Mouse (Mus musculus) kidney, adult 8-10 months (tissue): ENCODE results near the gene Adam10.

ENCODE experiments used
- DNase-seq, 2 experiments: peaks; one replicate each; pipeline ENCODE4 v3.0.0; 2022

Adam10 gene

DNA sequence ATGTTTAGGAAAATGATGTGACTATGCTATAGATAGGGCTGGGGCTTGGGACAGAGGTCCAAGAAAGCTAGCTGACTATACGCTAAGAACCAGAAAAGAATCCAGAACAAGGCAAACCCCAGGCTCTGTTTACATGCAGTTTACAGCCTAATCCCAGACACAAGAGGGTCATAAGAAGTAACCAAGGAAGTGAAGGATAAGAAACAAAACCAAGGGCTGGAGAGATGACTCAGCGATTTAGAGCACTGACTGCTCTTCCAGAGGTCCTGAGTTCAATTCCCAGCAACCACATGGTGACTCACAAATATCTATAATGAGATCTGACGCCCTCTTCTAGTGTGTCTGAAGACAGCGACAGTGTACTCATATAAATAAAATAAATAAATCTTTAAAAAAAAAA, 3.7 kb upstream of the Adam10 start:
- no peak for DNase-seq

DNA sequence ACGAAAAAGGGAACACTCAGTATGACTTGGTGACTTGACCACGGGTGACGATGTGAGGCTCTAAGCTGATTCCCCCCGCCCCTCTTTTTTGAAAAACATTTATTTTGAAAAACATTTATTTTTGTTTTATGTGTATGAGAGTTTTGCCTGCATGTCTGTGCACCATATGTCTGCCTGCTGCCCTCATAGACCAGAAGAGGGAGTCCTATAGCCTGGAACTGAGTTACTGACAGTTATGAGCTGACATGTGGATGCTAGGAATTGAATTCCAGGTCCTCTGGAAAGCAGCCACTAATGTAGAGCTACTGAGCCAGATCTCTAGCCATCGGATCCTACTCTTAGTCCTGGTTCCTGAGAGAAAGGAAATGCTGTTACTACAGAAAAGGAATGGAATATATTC, 2.8 kb upstream of the Adam10 start:
- no peak for DNase-seq

DNA sequence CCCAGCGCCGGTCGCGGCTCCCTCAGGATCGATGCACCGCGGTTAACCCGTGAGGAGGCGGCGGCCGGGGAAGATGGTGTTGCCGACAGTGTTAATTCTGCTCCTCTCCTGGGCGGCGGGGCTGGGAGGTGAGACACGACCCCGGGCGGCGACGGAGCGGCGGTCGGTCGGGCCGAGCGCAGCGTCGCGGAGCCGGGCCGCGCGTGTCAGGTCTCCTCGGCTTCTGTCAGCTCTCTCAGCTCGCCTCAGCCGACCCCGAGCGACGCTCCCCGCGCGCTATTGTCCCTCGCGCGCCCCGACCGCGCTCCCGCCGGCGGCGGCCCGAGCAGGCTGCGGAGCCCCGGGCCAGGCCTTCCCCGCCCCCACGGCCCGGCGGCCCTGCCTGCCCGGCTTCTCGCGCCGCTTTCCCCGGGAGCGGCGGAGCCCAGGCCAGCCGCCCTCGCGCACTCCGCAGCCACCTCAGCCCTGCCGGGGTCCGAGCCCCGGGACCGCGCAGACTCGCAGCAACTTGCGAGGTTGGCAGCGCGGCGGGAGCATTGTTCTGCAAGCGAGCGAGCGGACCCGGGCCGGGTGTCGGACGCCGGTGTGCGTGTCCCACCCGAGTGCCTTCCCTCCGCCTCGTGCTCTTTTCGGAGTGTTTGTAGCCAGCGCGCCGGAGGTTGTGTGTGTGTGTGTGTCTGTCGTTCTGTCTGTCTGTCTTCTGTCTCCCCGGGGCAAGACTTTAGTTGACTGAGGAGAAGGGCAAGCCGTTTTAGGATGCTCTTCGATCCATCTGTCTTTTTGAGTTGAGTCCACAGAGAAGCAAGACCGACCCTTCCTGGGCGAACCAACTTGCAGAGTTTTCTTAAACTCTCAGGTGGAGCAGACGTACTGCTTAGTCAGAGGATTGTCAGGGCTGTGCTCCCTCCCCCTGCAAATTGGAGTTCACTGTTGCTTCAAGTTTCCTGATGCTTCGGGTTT, 615 bp downstream of the Adam10 start:
- peak; percentile 27 to 31 for DNase-seq

DNA sequence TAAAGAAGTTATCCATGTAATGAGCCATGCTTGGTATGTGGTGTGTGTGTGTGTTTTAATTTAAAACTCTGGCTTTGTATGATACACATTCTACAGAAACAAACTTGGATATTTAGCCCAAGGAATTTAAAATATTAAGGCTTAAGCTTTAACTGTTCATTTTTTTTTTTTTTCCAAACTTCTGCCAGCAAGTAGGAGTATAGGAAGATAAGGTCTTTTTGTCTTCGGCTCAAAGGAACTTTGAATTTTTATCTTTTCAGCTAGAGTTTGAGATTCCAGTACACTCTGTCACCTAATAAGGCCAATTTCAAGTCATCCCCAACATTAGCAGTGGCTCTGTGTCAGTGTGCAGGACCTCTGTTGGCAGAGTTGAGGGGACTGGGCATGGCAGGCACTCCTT, 3.4 kb downstream of the Adam10 start:
- no peak for DNase-seq

DNA sequence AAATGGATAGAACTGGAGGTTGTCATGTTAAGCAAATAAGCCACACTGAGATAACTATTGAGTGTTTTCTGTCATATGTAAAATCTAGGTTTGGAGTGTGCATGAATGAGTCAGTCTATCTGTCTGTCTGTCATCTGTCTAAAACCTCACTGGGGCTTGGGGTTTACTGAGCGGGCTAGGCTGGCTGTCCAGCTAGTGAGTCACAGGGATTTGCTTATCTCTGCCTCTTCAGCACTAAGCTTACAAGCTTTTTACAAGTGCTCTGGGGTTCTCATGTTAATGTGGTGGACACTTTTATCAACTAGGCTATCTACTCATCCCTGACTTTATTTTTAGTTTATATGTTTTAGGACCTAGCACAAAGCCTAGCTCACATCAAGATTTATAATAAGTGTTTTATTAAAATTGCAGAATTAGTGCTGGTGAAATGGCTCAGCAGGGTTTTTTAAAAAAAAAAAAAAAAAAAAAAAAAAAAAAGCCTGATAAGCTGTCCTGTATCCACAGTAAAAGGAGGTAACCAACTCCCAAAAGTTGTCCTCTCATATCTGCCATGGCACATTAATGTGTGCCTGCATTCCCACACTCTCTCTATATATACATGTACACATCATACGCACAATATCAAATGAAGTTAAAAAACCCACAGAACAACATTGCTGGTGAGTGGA, 9.6 kb downstream of the Adam10 start:
- DNase-seq, result no peak

DNA sequence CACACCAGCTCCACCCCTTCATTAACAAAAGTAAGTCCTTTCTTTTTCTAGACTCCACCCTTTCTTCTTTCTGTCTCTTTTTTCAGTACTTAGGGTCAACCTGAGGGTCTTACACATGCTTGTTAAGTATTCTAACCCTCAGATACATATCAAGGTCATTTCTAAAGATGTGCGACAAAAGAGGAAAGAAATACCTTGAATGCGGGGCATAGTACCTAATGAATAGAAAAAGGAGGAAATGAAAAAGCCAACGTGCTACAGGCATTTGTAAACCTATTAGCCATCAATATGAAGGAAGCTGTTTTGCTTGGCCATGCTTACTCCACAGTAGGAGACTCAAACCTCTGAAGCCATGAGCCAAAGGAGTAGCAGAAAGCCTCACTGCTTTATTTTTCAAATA, 11.1 kb downstream of the Adam10 start:
- DNase-seq, result no peak

DNA sequence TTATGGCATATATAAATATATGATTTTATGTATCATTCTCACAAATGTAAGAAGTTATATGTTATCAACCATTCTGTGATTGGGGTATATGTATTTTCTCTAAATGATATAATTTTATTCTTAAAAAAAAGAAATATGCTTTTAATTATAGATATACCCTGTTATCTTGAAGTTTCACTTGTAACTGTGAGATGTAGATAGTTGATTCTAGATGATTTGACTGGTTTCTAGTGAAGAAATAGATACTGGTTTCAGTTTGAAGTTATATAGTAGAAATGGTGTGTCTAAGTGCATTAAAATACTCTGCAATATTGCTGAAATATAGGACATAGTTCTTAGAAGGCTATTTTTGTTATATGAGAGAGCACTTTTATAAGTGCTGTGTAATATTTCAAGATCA, 11.8 kb downstream of the Adam10 start:
- no peak for DNase-seq

DNA sequence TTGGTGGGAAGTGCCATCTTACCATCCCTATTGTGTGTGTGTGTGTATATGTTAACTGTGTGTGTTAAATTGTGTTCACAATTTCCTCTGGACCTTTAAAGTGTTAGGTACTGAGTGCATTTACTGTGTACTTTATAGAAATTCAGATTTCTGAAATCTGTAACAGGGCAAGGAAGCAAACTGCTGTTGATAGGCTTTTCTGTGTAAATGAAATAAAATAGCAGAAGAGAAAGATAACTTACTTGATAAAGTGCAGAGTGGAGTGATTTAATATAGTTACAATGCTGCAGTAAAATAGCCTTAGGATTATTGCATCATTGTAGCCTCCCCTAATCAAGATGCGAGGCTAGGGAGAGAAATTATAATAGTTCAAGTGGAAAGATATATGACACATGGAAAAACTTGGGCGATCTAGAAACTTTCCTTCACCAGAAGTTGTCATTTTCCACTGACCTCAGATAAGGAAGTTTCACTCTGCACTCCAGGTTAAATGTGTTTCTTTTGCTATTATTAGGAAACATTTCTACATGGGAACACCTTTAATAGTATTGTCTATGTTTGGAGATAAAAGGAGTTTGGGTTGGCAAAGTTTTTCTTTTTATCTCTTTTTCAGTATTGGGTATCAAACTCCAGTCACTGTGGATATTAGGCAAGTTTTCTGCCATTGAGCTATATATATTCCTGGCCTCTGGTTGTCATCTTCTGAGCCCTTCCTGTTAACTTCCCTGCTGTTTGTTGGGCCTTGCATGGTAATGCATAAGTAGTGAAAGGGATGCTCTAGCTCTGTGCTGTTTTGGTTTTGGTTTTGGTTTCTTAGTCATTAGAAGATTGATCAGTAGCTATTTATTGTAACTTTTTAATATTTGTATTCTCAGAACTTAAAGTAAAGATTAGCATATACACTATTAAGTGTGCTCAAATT, 13.2 kb downstream of the Adam10 start:
- DNase-seq, result no peak

DNA sequence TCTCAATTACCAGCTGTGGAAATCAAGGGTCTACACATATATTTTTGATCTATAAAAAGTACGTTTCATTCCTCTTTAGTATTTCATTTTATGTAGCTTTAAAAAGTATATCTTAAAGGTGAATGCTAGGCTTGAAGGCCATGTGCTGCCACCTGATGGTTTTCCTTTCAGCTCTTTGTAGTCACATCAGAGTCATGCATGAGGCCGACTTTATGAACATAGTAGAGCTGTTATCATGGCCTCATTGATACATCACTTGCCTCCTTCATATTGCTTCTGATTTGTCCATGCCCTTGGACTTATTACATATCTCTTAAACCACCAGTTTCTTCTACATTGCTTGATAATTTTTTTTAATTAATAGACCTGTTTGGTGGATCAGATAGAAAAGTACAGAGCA, 16.9 kb downstream of the Adam10 start:
- DNase-seq, result no peak

DNA sequence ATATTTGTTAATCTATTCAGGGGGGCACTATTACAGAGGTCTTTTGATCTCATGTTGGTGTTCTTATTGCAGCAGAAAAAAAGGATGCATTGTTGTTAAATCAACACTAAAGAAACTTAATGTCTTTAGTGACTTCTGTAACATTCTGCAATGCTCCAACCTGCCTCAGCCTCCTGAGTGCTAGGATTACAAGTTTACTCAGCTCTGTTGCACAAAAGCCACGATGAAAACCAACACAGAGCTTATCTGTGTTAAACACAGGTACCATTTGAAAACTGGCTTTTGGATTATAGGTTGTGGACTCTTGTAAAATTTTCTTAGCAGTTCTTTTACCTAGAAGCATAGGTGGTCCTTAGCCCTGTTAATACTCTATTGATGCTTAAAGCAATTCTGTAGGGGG, 19.3 kb downstream of the Adam10 start:
- no peak for DNase-seq

DNA sequence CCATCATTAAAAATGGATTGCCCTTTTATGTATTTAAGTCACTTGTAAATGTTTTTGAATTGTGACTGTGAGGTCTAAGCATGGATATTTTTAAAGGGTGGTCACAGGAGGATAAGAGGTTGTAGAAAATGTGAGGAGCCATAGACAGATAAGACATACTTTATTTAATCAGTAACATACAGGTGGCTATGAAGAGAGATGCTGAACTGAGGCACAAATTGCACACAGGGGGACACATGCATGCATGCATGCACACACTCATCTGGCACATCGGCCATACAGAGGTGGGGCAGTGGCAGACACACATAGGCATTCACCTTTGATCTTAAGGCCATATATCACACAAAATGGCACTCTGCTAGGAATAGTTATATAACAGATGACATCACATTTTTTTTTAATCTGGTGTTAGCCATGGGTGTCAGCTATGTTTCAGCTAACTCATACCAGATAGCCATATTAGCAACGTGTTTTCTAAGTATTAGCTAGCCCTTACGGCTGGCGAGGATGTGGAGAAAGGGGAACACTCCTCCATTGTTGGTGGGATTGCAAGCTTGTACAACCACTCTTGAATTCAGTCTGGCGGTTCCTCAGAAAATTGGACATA, 24.9 kb downstream of the Adam10 start:
- no peak for DNase-seq

DNA sequence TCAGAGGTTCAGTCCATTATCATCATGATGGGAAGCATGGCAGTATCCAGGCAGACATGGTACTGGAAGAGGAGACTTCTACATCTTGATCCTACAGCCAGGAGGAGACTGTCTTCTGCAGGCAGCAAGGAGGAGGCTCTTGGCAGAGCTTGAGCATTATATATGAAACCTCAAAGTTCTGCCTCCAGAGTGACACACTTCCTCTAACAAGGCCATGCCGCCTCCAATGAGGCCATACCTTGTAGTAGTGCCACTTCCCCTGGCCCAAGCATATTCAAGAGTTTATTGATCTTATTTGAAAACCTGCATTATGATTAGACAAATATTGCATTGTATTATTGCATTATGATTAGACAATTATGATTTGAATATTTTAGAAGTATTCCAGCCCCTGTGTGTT, 27.6 kb downstream of the Adam10 start:
- DNase-seq, result no peak

DNA sequence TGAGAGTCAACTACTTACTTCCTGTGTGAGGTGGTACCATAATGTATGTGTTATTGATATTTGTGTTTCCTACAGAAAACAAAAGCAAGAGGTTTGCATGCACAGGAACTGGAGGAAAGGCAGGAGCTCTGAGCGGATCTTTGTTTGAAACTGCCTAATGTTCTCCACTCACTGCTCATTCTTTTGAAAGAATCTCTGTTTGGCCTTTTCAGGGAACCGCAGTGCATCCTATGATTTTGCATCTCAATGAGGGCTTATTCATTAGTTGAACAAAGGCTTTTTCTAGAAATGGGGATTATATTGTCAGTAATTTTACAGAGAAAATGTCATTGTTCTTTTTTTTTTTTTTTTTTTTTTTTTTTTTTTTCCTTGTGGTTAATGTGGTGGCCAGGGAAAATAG, 50.7 kb downstream of the Adam10 start:
- DNase-seq, result no peak

DNA sequence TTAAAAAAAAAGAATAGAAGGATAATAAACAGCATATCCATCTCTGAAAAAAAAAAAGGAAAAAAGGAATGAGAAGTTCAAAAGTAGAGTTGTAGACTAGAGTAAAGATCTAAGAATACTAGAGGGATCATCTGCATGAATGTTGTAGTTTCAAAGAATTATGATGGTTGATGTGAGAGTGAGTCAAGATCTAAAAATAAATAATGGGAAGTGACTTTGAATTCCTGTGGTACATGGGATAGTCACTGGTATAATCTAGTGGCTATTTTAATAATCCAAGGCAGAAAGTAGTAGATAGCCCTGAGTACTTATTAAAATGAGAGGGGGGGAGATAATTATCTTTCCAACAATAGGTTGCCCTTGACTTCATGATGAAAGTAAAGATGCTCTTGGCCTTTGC, 52.3 kb downstream of the Adam10 start:
- no peak for DNase-seq

DNA sequence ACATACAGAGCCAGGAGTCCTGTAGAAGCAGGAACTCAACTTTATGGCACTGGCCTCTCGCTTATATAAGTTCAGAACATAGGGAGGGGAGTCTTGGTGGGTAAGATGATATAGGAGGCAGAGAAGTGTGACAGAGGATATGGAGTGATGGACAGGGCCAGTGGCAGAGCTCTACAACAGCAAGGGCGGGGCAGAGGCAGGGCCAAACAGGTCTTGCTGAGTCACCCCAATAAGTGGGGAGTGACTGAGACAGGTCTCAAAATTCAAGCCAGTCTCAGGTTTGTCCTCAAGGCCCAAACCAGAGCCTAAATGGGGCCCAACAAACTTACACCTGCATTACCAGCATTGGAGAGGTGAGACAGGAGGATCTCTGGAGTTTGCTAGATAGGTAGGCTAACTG, 54.4 kb downstream of the Adam10 start:
- DNase-seq, result no peak

DNA sequence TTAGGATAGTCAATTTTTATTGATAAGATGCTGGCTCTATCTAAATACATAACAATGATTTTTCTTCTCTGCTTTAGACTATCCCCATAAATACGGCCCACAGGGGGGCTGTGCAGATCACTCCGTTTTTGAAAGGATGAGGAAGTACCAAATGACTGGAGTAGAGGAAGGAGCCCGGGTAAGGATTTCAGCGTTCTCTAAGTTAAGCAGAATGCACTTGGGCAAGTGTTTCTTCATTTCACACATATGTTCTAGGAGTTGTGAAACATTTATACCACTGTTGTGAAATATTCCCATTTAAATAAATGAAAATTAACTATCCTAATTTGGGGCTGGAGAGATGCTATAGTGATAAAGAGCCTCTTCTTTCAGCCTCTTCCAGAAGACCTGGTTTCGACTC, 61.2 kb downstream of the Adam10 start:
- no peak for DNase-seq

DNA sequence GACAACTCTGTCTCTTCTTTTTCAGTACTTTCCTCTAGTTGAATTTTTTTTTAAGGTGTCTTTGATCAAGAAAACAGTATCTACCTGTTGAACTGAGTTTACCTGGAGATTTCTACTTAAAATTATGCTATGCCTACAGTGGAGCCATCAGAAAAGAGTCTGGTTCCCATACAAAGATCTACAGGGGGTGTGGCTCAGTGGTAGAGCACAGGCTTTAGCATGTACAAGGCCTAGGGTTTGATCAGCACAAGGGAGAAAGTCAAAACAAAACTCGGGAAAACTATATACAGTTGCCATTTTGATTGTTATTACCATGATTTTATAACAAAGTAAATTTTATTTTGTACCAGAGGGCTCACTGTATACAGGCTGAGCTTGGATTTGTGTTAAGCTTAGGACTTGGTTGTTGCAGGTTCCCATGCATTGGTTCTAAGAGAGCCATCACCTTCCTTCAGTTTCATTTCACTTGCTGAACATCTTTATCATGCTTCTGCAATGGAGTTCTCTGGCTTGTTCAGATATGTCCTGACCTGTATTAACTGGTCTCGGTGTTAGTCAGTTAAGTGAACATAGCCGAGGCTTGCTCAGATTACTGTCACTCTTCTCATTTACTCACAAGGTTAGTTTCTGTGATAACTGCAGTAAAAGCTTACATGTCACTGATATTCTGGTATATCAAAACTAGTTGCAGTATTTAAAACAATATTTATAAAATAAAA, 72.9 kb downstream of the Adam10 start:
- DNase-seq, result no peak

DNA sequence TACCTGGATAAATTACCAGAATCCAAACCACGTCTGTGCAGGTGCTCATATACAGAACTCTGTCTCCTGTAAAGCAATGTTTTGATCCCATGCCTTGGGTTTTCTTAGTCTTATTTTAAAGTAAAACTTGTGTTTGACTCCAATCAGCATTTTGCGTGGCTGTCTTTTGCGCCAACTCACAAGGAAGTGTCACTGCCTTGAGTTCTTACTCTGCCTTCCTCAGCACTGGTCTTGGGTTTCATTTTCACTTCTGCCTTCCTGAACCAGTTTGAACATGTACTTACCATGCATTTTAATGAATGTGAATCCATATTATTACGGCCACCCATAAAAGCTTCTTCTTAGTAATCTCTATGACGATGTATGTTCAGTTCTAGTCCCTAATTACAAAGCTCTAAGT, 82.2 kb downstream of the Adam10 start:
- DNase-seq, result no peak

DNA sequence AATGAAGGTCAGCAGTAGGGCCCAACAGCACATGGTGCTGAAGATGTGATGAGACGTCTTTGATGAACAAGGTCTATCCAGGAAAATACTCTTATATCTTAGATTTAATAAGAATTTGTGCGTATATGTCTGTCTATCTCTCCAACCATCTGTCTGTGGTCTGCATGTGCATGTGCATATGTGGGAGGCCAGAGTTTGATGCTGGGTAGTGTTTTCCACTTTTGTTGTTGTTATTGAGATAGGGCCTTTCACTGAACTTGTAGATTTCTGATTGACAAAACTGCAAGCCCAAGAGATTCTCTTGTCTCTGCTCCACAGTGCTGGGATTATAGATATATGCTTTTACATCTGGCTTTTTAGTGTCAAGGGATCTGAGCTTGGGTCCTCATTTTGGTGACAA, 96.7 kb downstream of the Adam10 start:
- no peak for DNase-seq

DNA sequence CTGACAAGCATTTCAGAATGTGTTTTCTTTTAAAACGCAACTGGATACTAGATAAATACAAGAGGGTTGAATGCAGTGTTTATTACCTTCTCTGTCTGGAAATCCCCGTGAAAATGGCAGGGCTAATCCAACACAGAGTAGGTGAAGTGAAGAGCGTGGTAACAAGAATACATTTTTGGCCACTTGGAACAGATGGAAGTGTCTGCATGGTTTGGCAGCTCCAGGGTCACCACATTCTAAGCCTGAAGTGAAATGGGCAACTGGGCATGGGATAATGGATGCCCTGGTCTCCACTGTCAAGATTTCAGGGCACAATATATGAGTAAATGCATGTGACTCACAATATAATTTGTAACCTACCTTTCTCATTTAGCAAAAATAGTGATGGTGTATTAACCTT, 103.4 kb downstream of the Adam10 start:
- DNase-seq, result no peak

DNA sequence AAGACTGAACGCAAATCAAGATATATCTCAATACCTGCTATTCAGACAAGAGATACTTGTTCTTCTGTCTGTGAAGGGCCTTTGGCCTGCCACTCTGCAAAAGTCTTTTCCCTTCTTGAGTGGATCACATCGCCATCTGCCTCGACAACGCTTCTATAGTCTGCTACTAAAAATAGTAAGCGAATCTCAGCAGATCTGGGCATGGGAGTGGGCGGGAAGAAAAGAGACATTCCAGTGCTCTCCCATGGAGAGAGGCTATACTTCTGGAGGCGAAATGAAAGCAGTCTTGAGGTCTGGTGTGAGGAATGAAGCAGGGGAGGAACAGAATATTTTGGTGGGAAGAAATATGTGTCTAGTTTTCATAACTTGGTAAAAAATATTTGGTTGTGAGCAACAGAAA, 109.9 kb downstream of the Adam10 start:
- no peak for DNase-seq

DNA sequence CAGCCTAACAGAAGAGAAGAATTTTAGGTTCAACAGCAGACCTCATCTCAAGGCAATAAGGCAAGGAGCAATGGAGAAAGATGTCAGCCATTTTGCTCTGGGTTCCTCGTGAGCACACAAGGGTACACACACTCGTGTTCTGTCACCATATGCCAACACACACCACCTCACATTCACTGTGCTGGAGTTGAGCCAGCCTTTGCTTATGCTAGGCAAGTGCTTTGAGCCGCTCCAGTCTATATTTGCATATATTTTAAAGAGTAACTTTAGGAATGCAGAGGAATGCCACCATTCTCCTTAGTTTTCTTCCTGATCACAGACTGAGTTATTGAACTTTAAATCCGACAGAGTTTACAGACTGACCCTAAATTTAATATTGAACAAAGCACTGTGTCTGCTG, 111.8 kb downstream of the Adam10 start:
- DNase-seq, result peak; percentile 10 to 70
